Mouse (Mus musculus) layer of hippocampus, adult 2 months (tissue): Measurements from ENCODE around the gene Dnaaf3. TPM values are rescaled to one million over a fixed set of nuclear protein-coding genes. Genes with fewer than 3 reads are reported as not detected.

Experiments
- DNase-seq, 2 experiments: peaks; one replicate each; pipeline ENCODE4 v3.0.0; 2022; ENCODE audit warnings: low spot score in 2 of 2
- H3K27ac ChIP-seq: fragments of 200-600 bp; 2 replicates; pipeline ENCODE4 v1.8.1; 2022
- H3K4me3 ChIP-seq: fragments of 200-600 bp; 2 replicates; pipeline ENCODE4 v1.8.1; 2022; ENCODE audit warnings: mild to moderate bottlenecking
- CTCF ChIP-seq: fragments of 200-600 bp; conservative IDR thresholded peaks from 2 replicates; pipeline ENCODE4 v1.8.1; 2022; ENCODE audit warnings: antibody characterized with exemption, mild to moderate bottlenecking, moderate library complexity
- microRNA-seq, 2 experiments: library from miRNA; unstranded; fragments of <30 nt; microRNA quantifications; one replicate each; pipeline ENCODE4 v1.2.0; 2021
- total RNA-seq, 2 experiments: library from RNA; stranded (reverse); gene quantifications; 2 replicates each; pipeline ENCODE4 v1.2.3; 2021

Dnaaf3 gene
- total RNA-seq, 2 experiments from 2014 or later, result 0.47 to 0.64 TPM

GRCm38 (mm10) chr7:4478021-4478795 is 54.0 kb downstream of the Dnaaf3 start:
- H3K27ac ChIP-seq, result peak overlapping the region; percentile 36; the same call in 1 of the 2 replicates
- peak overlapping the region; percentile 62 for H3K4me3 ChIP-seq
- peak; percentile 44 to 49 for DNase-seq
- TF ChIP-seq CTCF, result no peak

GRCm38 (mm10) chr7:4473940-4474339 is 58.3 kb downstream of the Dnaaf3 start:
- no peak for DNase-seq
- TF ChIP-seq CTCF, result no peak
- Histone ChIP-seq H3K27ac (no peak overlapping the region), H3K4me3 (no peak overlapping the region)

Small RNA genes within 50 kb of the gene (microRNA-seq; reads per million reads assigned to microRNA genes)
- 0 reads per million in 2 experiments for gene Gm23577

Other genes starting within 250 kb of the Dnaaf3 start
- not detected for gene Ncr1, start 194.7 kb downstream of the Dnaaf3 start, total RNA-seq
- gene Gp6, start 134.7 kb downstream of the Dnaaf3 start, total RNA-seq, result not detected
- gene Rdh13, start 86.8 kb downstream of the Dnaaf3 start, total RNA-seq, result 10 to 100 TPM; 25.2 to 28.4 TPM
- gene Eps8l1, start 71.8 kb downstream of the Dnaaf3 start, total RNA-seq, result 1 to 10 TPM; 7.8 to 8.9 TPM
- gene Ppp1r12c, start 30.8 kb downstream of the Dnaaf3 start, total RNA-seq, result 100 to 1,000 TPM; 157 to 161 TPM
- gene Tnnt1, start 16.1 kb downstream of the Dnaaf3 start, total RNA-seq, result 1 to 10 TPM; 1.7 to 4.0 TPM
- gene Tnni3, start 8.2 kb downstream of the Dnaaf3 start, total RNA-seq, result under 1 TPM in 1 of 2 experiments, not detected in 1; 0.64 TPM
- gene Syt5, start 15.1 kb upstream of the Dnaaf3 start, total RNA-seq, result 100 to 1,000 TPM; 199 to 217 TPM
- gene Ptprh, start 71.6 kb upstream of the Dnaaf3 start, total RNA-seq, result under 1 TPM; 0.18 to 0.22 TPM
- gene Tmem86b, start 99.0 kb upstream of the Dnaaf3 start, total RNA-seq, result 10 to 100 TPM; 17.8 to 21.8 TPM
- gene Ppp6r1, start 126.6 kb upstream of the Dnaaf3 start, total RNA-seq, result 100 to 1,000 TPM; 133 to 134 TPM
- gene Hspbp1, start 152.6 kb upstream of the Dnaaf3 start, total RNA-seq, result 10 to 100 TPM; 82.1 to 92.1 TPM
- gene Brsk1, start 158.2 kb upstream of the Dnaaf3 start, total RNA-seq, result 100 to 1,000 TPM; 334 to 355 TPM
- under 1 TPM in 1 of 2 experiments, not detected in 1; 0.13 TPM for gene Tmem150b, start 192.8 kb upstream of the Dnaaf3 start, total RNA-seq
- gene Kmt5c, start 207.7 kb upstream of the Dnaaf3 start, total RNA-seq, result 10 to 100 TPM; 25.2 to 37.6 TPM
- gene Cox6b2, start 220.6 kb upstream of the Dnaaf3 start, total RNA-seq, result 1 to 10 TPM; 1.3 to 3.8 TPM
- gene Fam71e2, start 238.8 kb upstream of the Dnaaf3 start, total RNA-seq, result not detected